Mouse (Mus musculus) forebrain, embryonic 14.5 days (tissue): ENCODE measurements around the gene Shroom3. TPM values are rescaled to one million over a fixed set of nuclear protein-coding genes. Genes with fewer than 3 reads are reported as not detected.

Source experiments
- ATAC-seq: fragments of 200-750 bp; cut with Nextera tagmentation; 2 replicates; pipeline ENCODE4 v1.8.0; 2017; ENCODE audit warnings: mild to moderate bottlenecking, moderate library complexity
- DNase-seq: peaks from one replicate; pipeline ENCODE4 v3.0.0-alpha.2; 2015; ENCODE audit warnings: low spot score
- H3K27ac ChIP-seq: fragments of 300-500 bp; sonication (generic); 2 replicates; pipeline ENCODE4 v1.5.1; 2014; ENCODE audit warnings: low read depth, mild to moderate bottlenecking, control low read depth, low read length, moderate library complexity
- H3K27me3 ChIP-seq: fragments of 300-500 bp; sonication (generic); replicated peaks from 2 replicates; pipeline ENCODE4 v1.6.1; 2014; ENCODE audit warnings: low read length, control low read depth, mixed read lengths; ENCODE audit not compliant: control insufficient read depth, insufficient read depth
- H3K36me3 ChIP-seq: fragments of 300-500 bp; sonication (generic); 2 replicates; pipeline ENCODE4 v1.6.1; 2014; ENCODE audit warnings: low read length, control low read depth; ENCODE audit not compliant: control insufficient read depth, insufficient read depth
- H3K4me1 ChIP-seq: fragments of 300-500 bp; sonication (generic); 2 replicates; pipeline ENCODE4 v1.6.1; 2014; ENCODE audit warnings: antibody characterized with exemption, low read length, control low read depth; ENCODE audit not compliant: control insufficient read depth, insufficient read depth
- H3K4me2 ChIP-seq: fragments of 300-500 bp; sonication (generic); 2 replicates; pipeline ENCODE4 v1.6.1; 2014; ENCODE audit warnings: mild to moderate bottlenecking, control low read depth, low read length
- H3K4me3 ChIP-seq: fragments of 300-500 bp; sonication (generic); 2 replicates; pipeline ENCODE4 v1.5.1; 2014; ENCODE audit warnings: low read depth, low read length, control low read depth
- H3K9ac ChIP-seq: fragments of 300-500 bp; sonication (generic); 2 replicates; pipeline ENCODE4 v1.6.1; 2014; ENCODE audit warnings: mild to moderate bottlenecking, low read length, control low read depth, moderate library complexity
- H3K9me3 ChIP-seq: fragments of 300-500 bp; sonication (generic); replicated peaks from 2 replicates; pipeline ENCODE4 v1.6.1; 2016; ENCODE audit warnings: low read length, control low read depth, mixed read lengths; ENCODE audit not compliant: control insufficient read depth
- WGBS: fragments of 180-500 bp; shearing (Covaris S2); extraction: QIAGEN DNeasy Blood & Tissue Kit; methylation state at CpG from one replicate; pipeline ENCODE4 v1.1.7; 2014; 5-methylcytosine and 5-hydroxymethylcytosine counted together
- polyA plus RNA-seq: library from polyadenylated mRNA; unstranded; fragments of >200 nt; fragmentation: Nextera tagmentation; extraction: Ambion mirVana; gene quantifications from 2 replicates; pipeline ENCODE4 v1.2.1, GENCODE M21; 2014

Gene Shroom3
- polyA plus RNA-seq, 1 experiment from 2014 or later = 1.6 TPM

- peak; percentile 46 for DNase-seq
Measured at GRCm38 (mm10) chr5:92692206-92693007, 9.2 kb downstream of the Shroom3 start.

GRCm38 (mm10) chr5:92693744-92694143 lies 10.5 kb downstream of the Shroom3 start:
- H3K4me3 ChIP-seq = no peak overlapping the region
- H3K4me2 ChIP-seq = no peak overlapping the region
- no peaks in the 10 kb centered on the region for H3K27me3 ChIP-seq
- no peaks in the 10 kb centered on the region for H3K9me3 ChIP-seq
- ATAC-seq (no peak), DNase-seq (no peak)
- no peaks in the 10 kb centered on the region for H3K36me3 ChIP-seq
- H3K4me1 ChIP-seq = peaks cover 5% of the 10 kb centered on the region; the same call in 1 of the 2 replicates
- no peak overlapping the region for H3K27ac ChIP-seq
- no peak overlapping the region for H3K9ac ChIP-seq
- 97% methylated on average over 3 of the region's 3 CpGs for WGBS

More at GRCm38 (mm10) chr5:92692206-92693007, 9.2 kb downstream of the Shroom3 start:
- H3K4me3 ChIP-seq = no peak overlapping the region
- H3K9me3 ChIP-seq = no peaks in the 10 kb centered on the region
- no peaks in the 10 kb centered on the region for H3K36me3 ChIP-seq
- H3K27ac ChIP-seq = no peak overlapping the region
- 0 out of 2 replicates have a peak, but pooled peaks have one; percentile 36 for ATAC-seq
- H3K4me2 ChIP-seq = no peak overlapping the region
- no peak overlapping the region for H3K9ac ChIP-seq
- WGBS = 82% methylated on average over 16 of the region's 16 CpGs
- no peaks in the 10 kb centered on the region for H3K27me3 ChIP-seq
- H3K4me1 ChIP-seq = peaks cover 3% of the 10 kb centered on the region; the same call in 1 of the 2 replicates

GRCm38 (mm10) chr5:92694316-92694995 lies 11.2 kb downstream of the Shroom3 start:
- WGBS = 38% methylated on average over 10 of the region's 10 CpGs
- H3K4me1 ChIP-seq = peaks cover 7% of the 10 kb centered on the region; the same call in 1 of the 2 replicates
- H3K4me3 ChIP-seq = no peak overlapping the region
- DNase-seq (peak; percentile 61), ATAC-seq (0 out of 2 replicates have a peak, but pooled peaks have one; percentile 9)
- no peak overlapping the region for H3K4me2 ChIP-seq
- no peak overlapping the region for H3K9ac ChIP-seq
- H3K36me3 ChIP-seq = no peaks in the 10 kb centered on the region
- H3K27me3 ChIP-seq = no peaks in the 10 kb centered on the region
- no peaks in the 10 kb centered on the region for H3K9me3 ChIP-seq
- no peak overlapping the region; the same call in 1 of the 2 replicates for H3K27ac ChIP-seq

GRCm38 (mm10) chr5:92698131-92698836 lies 15.0 kb downstream of the Shroom3 start:
- peak overlapping the region; percentile 33 for H3K9ac ChIP-seq
- H3K4me3 ChIP-seq = peak overlapping the region; percentile 28
- DNase-seq (peak; percentile 93), ATAC-seq (peak; percentile 82)
- peaks cover 7% of the 10 kb centered on the region; the same call in 1 of the 2 replicates for H3K4me1 ChIP-seq
- no peaks in the 10 kb centered on the region for H3K27me3 ChIP-seq
- whole genome bisulfite sequencing = under 1% methylated on average over 15 of the region's 15 CpGs
- no peaks in the 10 kb centered on the region for H3K9me3 ChIP-seq
- no peaks in the 10 kb centered on the region for H3K36me3 ChIP-seq
- peak overlapping the region; percentile 52 for H3K4me2 ChIP-seq
- H3K27ac ChIP-seq = peak overlapping the region; percentile 83

DNA sequence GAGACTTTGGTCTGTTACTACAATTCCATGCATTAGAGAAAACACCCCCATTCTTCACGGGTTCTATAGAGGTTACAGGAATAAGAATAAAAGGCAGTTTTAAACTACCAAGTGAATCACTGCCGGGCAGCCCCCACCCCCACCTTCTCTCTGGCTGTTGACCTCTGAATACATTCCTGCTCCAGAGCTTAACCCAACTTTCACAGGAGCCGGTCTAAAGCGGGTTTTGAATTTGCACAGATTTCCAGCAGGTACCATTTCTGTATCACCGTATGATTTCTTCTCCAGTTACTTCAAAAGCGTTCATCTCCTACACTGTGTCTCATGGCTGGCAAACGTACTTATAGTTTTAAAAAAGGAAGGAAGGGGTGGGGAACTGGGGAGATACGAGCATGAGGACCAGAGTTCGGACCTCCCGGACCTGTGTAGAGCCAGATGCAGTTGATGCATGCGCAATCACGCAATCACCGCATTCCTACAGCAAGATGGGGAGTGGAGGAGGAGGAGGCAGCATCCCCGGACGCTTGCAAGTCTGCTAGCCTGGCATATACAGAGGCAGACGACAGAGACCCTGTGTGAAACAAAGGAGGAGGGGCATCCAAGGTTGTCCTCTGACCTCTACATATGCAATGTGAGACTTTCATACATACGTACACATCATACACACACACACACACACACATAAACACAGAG lies 15.7 kb downstream of the Shroom3 start:
- Histone ChIP-seq H3K9me3 (no peaks in the 10 kb centered on the region), H3K4me2 (peak overlapping the region; percentile 52), H3K9ac (peak overlapping the region; percentile 33), H3K4me1 (peaks cover 7% of the 10 kb centered on the region; the same call in 1 of the 2 replicates), H3K36me3 (no peaks in the 10 kb centered on the region), H3K27me3 (no peaks in the 10 kb centered on the region), H3K4me3 (peak overlapping the region; percentile 28), H3K27ac (peak overlapping the region; percentile 83)
- 3% methylated on average over 17 of the region's 17 CpGs for WGBS
- DNase-seq = peak; percentile 57
- peak; percentile 47 for ATAC-seq

DNA sequence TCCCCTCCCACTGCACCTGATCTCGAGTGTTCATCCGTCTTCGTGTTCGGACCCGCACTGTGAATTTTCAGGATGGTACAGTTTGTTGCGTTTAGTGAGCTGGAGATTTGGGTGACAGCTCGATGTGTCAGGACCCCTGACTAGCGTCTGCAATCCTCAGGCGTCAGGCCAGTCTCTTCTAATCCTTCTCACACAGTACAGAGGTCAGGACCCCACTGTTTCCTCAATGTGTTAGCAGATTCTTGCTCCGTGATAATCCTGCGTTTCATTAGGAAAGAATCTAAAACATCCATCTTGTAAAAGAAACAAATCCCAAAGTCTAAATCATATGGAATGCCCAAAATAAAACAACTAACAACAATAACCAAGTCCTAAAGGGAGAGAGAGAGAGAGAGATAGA lies 18.5 kb downstream of the Shroom3 start:
- H3K4me3 ChIP-seq = no peak overlapping the region
- no peaks in the 10 kb centered on the region for H3K27me3 ChIP-seq
- no peaks in the 10 kb centered on the region for H3K36me3 ChIP-seq
- DNase-seq (no peak), ATAC-seq (no peak)
- no peak overlapping the region for H3K4me2 ChIP-seq
- no peak overlapping the region for H3K9ac ChIP-seq
- peaks cover 4% of the 10 kb centered on the region; the same call in 1 of the 2 replicates for H3K4me1 ChIP-seq
- WGBS = 56% methylated on average over 11 of the region's 11 CpGs
- H3K27ac ChIP-seq = no peak overlapping the region
- H3K9me3 ChIP-seq = no peaks in the 10 kb centered on the region

DNA sequence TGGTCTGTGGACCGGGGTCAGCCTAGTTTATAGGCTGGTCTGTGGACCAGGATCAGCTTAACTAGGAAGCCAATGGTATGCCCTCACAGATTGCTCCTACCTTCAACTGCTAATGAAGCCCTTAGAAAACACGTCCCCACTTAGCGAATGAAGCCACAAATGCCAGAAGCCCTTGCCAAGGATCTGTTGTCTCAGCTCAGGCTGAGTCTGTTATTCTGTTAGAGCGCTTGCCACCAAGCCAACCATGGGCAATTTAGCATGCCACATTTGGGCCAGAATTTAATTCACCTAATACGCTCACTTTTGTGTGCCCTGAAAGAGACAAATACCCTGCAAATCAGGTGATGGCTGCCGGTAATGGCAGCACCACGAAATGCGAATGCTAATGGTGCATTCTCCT lies 20.4 kb downstream of the Shroom3 start:
- H3K4me1 ChIP-seq = peaks cover 7% of the 10 kb centered on the region; the same call in 1 of the 2 replicates

GRCm38 (mm10) chr5:92707921-92708491 lies 24.8 kb downstream of the Shroom3 start:
- no peaks in the 10 kb centered on the region for H3K9me3 ChIP-seq
- H3K4me3 ChIP-seq = no peak overlapping the region
- peaks cover 9% of the 10 kb centered on the region; the same call in 1 of the 2 replicates for H3K4me1 ChIP-seq
- ATAC-seq = no peak
- no peak overlapping the region for H3K9ac ChIP-seq
- H3K27me3 ChIP-seq = no peaks in the 10 kb centered on the region
- H3K4me2 ChIP-seq = no peak overlapping the region
- DNase-seq = no peak
- H3K27ac ChIP-seq = peak overlapping the region; percentile 23; the same call in 1 of the 2 replicates
- 19% methylated on average over 7 of the region's 7 CpGs for WGBS
- no peaks in the 10 kb centered on the region for H3K36me3 ChIP-seq

More for the DNA sequence above, 20.4 kb downstream of the Shroom3 start:
- Histone ChIP-seq H3K9ac (no peak overlapping the region), H3K9me3 (no peaks in the 10 kb centered on the region), H3K36me3 (no peaks in the 10 kb centered on the region), H3K27ac (no peak overlapping the region), H3K4me3 (no peak overlapping the region), H3K4me2 (no peak overlapping the region), H3K27me3 (no peaks in the 10 kb centered on the region)
- peak; percentile 47; the same call in 1 of the 2 replicates for ATAC-seq
- DNase-seq = peak; percentile 86
- 43% methylated on average over 8 of the region's 8 CpGs for WGBS
